Mouse (Mus musculus): ENCODE data around the gene Pde2a. TPM values are rescaled to one million over a fixed set of nuclear protein-coding genes. Genes with fewer than 3 reads are reported as not detected.
A peak's percentile ranks its signal among the peaks of the same experiment; 100 is the strongest.

Pde2a gene
- 10 to 100 TPM; 56.0 to 57.1 TPM for total RNA-seq (2021)
- polyA plus RNA-seq (2012; rRNA removed) = 41.6 and 57.0 TPM in 2 replicates
- long read RNA-seq, partial matches to known transcripts = 34 of 44 reads
- long read RNA-seq, other reads (novel, unspliced or antisense) = 10 of 44 reads

DNA sequence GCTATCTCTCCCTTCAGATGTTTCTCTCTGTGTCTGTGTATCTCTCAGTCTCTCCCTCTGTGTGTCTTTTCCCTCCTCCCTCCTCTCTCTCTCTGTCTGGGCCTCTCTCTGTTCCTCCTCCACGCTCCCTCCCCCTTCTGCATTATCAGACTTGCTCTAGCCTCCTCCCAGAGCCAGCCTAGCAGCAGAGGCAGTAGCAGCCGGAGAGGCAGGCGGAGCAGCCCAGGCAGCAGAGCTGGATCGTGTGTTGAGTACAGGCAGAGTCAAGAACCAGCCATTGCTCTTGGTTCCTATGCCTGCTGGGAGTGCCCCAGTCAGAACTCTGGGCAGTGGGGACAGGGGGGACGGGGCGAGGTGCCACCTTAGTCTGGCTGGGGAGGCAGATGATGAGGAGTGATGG lies at the start of gene Pde2a:
Gene Pde2a, plus strand, starts transcription at position 163 of the 400 bp plus-strand sequence.
- no peaks in the 10 kb centered on the region for H3K27me3 ChIP-seq (ENCODE audit: control insufficient read depth, insufficient read depth, low read length)
- H3K9ac ChIP-seq (ENCODE audit: low read depth, low read length) = no peak within 1 kb of the TSS
- H3K36me3 ChIP-seq (ENCODE audit: control insufficient read depth, insufficient read depth, low read length) = no peaks in the 10 kb centered on the region
- no peaks in the 10 kb centered on the region for H3K4me1 ChIP-seq (ENCODE audit: control insufficient read depth, insufficient read depth, low read length)
- H3K27ac ChIP-seq = no peak within 1 kb of the TSS
- DNase-seq = no peak
- no peak for TF ChIP-seq CTCF (IDR thresholded peaks at IDR 0.05)
- no peak for TF ChIP-seq EP300 (IDR thresholded peaks at IDR 0.05; ENCODE audit: insufficient read depth, low read depth, low read length)
- no peak for TF ChIP-seq POLR2A (IDR thresholded peaks at IDR 0.05; ENCODE audit: insufficient read depth, low read depth, low read length)
- intact Hi-C loops (cut with DNase I) = no loop called here
- no peak within 1 kb of the TSS for H3K4me3 ChIP-seq
- 23% methylated on average over 6 of the region's 6 CpGs for WGBS
- H3K79me2 ChIP-seq (replicated peaks; ENCODE audit: control insufficient read depth, insufficient read depth, low read length) = no peaks in the 10 kb centered on the region

GRCm38 (mm10) chr7:101373082-101373481 lies 48.4 kb upstream of the Pde2a start:
- TF ChIP-seq EP300 (IDR thresholded peaks at IDR 0.05; ENCODE audit: insufficient read depth, low read depth, low read length) (no peak), CTCF (IDR thresholded peaks at IDR 0.05) (no peak), POLR2A (IDR thresholded peaks at IDR 0.05; ENCODE audit: insufficient read depth, low read depth, low read length) (no peak)
- no peak for DNase-seq
- no peaks in the 10 kb centered on the region for H3K79me2 ChIP-seq (replicated peaks; ENCODE audit: control insufficient read depth, insufficient read depth, low read length)
- H3K9ac ChIP-seq (ENCODE audit: low read depth, low read length) = no peak overlapping the region
- no peak overlapping the region for H3K4me3 ChIP-seq
- peaks cover 2% of the 10 kb centered on the region for H3K4me1 ChIP-seq (ENCODE audit: control insufficient read depth, insufficient read depth, low read length)
- intact Hi-C loops (cut with DNase I) = no loop called here
- WGBS = 88% methylated on average over 26 of the region's 26 CpGs
- H3K27ac ChIP-seq = no peak overlapping the region
- no peaks in the 10 kb centered on the region for H3K27me3 ChIP-seq (ENCODE audit: control insufficient read depth, insufficient read depth, low read length)
- no peaks in the 10 kb centered on the region for H3K36me3 ChIP-seq (ENCODE audit: control insufficient read depth, insufficient read depth, low read length)

GRCm38 (mm10) chr7:101374155-101374554 lies 47.3 kb upstream of the Pde2a start:
- Histone ChIP-seq H3K27ac (no peak overlapping the region), H3K79me2 (replicated peaks; ENCODE audit: control insufficient read depth, insufficient read depth, low read length) (no peaks in the 10 kb centered on the region), H3K36me3 (ENCODE audit: control insufficient read depth, insufficient read depth, low read length) (no peaks in the 10 kb centered on the region), H3K4me3 (no peak overlapping the region), H3K27me3 (ENCODE audit: control insufficient read depth, insufficient read depth, low read length) (no peaks in the 10 kb centered on the region), H3K4me1 (ENCODE audit: control insufficient read depth, insufficient read depth, low read length) (peaks cover 2% of the 10 kb centered on the region), H3K9ac (ENCODE audit: low read depth, low read length) (no peak overlapping the region)
- TF ChIP-seq POLR2A (IDR thresholded peaks at IDR 0.05; ENCODE audit: insufficient read depth, low read depth, low read length) = no peak
- peak; percentile 74 for TF ChIP-seq CTCF (IDR thresholded peaks at IDR 0.05)
- intact Hi-C loops (cut with DNase I) = loop anchor here (1.0 to 2.0 kb wide), 2 partner anchors 63 to 313 kb away; no protein-coding TSS in a partner anchor
- no peak for DNase-seq

GRCm38 (mm10) chr7:101376701-101377340 lies 44.7 kb upstream of the Pde2a start:
- WGBS = 82% methylated on average over 10 of the region's 10 CpGs
- DNase-seq = no peak
- H3K9ac ChIP-seq (ENCODE audit: low read depth, low read length) = no peak overlapping the region
- no peak overlapping the region for H3K27ac ChIP-seq
- no peak overlapping the region for H3K4me3 ChIP-seq
- peaks cover 6% of the 10 kb centered on the region for H3K4me1 ChIP-seq (ENCODE audit: control insufficient read depth, insufficient read depth, low read length)
- intact Hi-C loops (cut with DNase I) = no loop called here
- no peaks in the 10 kb centered on the region for H3K27me3 ChIP-seq (ENCODE audit: control insufficient read depth, insufficient read depth, low read length)
- TF ChIP-seq CTCF (IDR thresholded peaks at IDR 0.05) = no peak
- TF ChIP-seq POLR2A (IDR thresholded peaks at IDR 0.05; ENCODE audit: insufficient read depth, low read depth, low read length) = no peak
- no peak for TF ChIP-seq EP300 (IDR thresholded peaks at IDR 0.05; ENCODE audit: insufficient read depth, low read depth, low read length)
- no peaks in the 10 kb centered on the region for H3K36me3 ChIP-seq (ENCODE audit: control insufficient read depth, insufficient read depth, low read length)
- no peaks in the 10 kb centered on the region for H3K79me2 ChIP-seq (replicated peaks; ENCODE audit: control insufficient read depth, insufficient read depth, low read length)

- TF ChIP-seq EP300 (IDR thresholded peaks at IDR 0.05; ENCODE audit: insufficient read depth, low read depth, low read length) = peak; percentile 88
- TF ChIP-seq CTCF (IDR thresholded peaks at IDR 0.05) = no peak
- peak; percentile 56 for TF ChIP-seq POLR2A (IDR thresholded peaks at IDR 0.05; ENCODE audit: insufficient read depth, low read depth, low read length)
- Histone ChIP-seq H3K4me1 (ENCODE audit: control insufficient read depth, insufficient read depth, low read length) (peaks cover 7% of the 10 kb centered on the region), H3K79me2 (replicated peaks; ENCODE audit: control insufficient read depth, insufficient read depth, low read length) (no peaks in the 10 kb centered on the region), H3K9ac (ENCODE audit: low read depth, low read length) (peak overlapping the region; percentile 33; the same call in 1 of the 2 replicates), H3K27me3 (ENCODE audit: control insufficient read depth, insufficient read depth, low read length) (no peaks in the 10 kb centered on the region), H3K36me3 (ENCODE audit: control insufficient read depth, insufficient read depth, low read length) (no peaks in the 10 kb centered on the region), H3K27ac (peak overlapping the region; percentile 77), H3K4me3 (peak overlapping the region; percentile 48)
- DNase-seq = peak; percentile 82 to 89
- intact Hi-C loops (cut with DNase I) = no loop called here
- WGBS = 12% methylated on average over 7 of the region's 7 CpGs
These were observed 43.7 kb upstream of the Pde2a start for GRCm38 (mm10) chr7:101377741-101378262.

DNA sequence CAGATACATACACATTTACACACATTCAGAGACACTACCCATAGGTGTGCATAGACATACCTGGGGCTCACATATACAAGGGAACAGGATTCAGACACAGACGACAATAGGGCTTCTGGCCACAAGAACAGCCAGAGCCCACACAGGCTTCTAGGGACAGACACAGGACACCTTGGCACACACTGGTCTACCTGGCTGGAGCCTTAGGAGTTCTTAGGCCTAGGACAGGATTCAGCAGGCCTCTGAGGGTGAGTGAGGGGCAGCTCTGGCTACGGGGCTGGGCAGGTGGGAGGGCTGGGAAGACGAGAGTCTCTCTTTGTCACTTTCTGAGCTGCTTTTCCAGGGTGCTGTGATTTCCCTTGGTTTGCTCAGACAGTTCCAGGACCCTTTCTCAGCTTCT lies 43.2 kb upstream of the Pde2a start:
- Histone ChIP-seq H3K36me3 (ENCODE audit: control insufficient read depth, insufficient read depth, low read length) (no peaks in the 10 kb centered on the region), H3K79me2 (replicated peaks; ENCODE audit: control insufficient read depth, insufficient read depth, low read length) (no peaks in the 10 kb centered on the region), H3K9ac (ENCODE audit: low read depth, low read length) (peak overlapping the region; percentile 33), H3K27ac (peak overlapping the region; percentile 77), H3K4me1 (ENCODE audit: control insufficient read depth, insufficient read depth, low read length) (peaks cover 7% of the 10 kb centered on the region), H3K27me3 (ENCODE audit: control insufficient read depth, insufficient read depth, low read length) (no peaks in the 10 kb centered on the region), H3K4me3 (peak overlapping the region; percentile 48)
- DNase-seq = no peak
- intact Hi-C loops (cut with DNase I) = no loop called here
- 40% methylated on average over 3 of the region's 3 CpGs for WGBS
- no peak for TF ChIP-seq EP300 (IDR thresholded peaks at IDR 0.05; ENCODE audit: insufficient read depth, low read depth, low read length)
- no peak for TF ChIP-seq CTCF (IDR thresholded peaks at IDR 0.05)
- no peak for TF ChIP-seq POLR2A (IDR thresholded peaks at IDR 0.05; ENCODE audit: insufficient read depth, low read depth, low read length)
